ENCODE assay signal across 8 mouse cellular contexts in the genomic region with DNA sequence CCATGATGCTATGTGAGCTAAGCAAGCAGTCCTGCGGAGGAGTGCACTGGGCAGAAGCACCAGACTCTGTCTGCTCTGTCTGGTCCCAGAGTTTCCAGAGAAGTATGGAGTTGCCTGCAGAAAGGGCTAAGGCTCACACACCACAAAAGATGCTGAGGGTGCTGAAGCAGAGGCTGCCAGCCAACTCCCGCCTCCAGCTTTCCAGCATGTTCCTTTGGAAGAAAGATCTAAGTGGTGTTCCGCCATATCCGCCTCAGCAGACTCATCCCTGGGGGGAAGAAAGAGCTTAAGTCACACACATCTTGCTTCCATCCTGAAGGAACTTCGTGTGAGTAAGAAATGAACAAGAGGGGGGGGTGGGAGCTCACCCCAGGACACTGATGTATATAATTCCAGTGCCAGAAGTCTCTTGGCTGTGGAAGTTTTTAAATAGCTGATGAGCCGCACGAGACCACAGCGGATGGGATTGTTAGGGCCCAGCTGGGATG. TPM values are rescaled to one million over a fixed set of nuclear protein-coding genes. Genes with fewer than 3 reads are reported as not detected.
DNase-seq lines count a peak whose midpoint lies in the region; ATAC-seq lines count a peak whose summit lies in the region.

No protein-coding gene starts in this region.

- no peak overlapping the region for H3K4me3 ChIP-seq in kidney, embryonic 15.5 days (replicated peaks)
- H3K4me3 ChIP-seq in embryonic facial prominence, embryonic 12.5 days: no peak overlapping the region
- no peak overlapping the region for H3K4me3 ChIP-seq in intestine, embryonic 14.5 days (ENCODE audit: low read depth, low read length)

- peak overlapping the region; percentile 71 for H3K27ac ChIP-seq in kidney, embryonic 15.5 days
- H3K27ac ChIP-seq in embryonic facial prominence, embryonic 12.5 days: peak overlapping the region; percentile 58
- peak overlapping the region; percentile 81 for H3K27ac ChIP-seq in intestine, embryonic 14.5 days (ENCODE audit: low read depth)

- no peak for ATAC-seq in kidney, embryonic 15.5 days (replicated peaks; ENCODE audit: low FRiP score)
- no peak for ATAC-seq in embryonic facial prominence, embryonic 12.5 days (ENCODE audit: insufficient number of reproducible peaks, insufficient read depth, low FRiP score, low TSS enrichment)
- peak; percentile 76; the same call in 1 of the 2 replicates for ATAC-seq in intestine, embryonic 14.5 days (replicated peaks; ENCODE audit: low FRiP score, low TSS enrichment, low read depth)
- no peak for ATAC-seq in monocyte, adult 5-6 weeks (replicated peaks; ENCODE audit: insufficient number of reproducible peaks, low FRiP score, low TSS enrichment, poor library complexity, severe bottlenecking)

- 52% methylated on average over 8 of the region's 8 CpGs for WGBS in kidney, embryonic 15.5 days
- 45% methylated on average over 8 of the region's 8 CpGs for WGBS in embryonic facial prominence, embryonic 12.5 days
- 25% methylated on average over 8 of the region's 8 CpGs for WGBS in intestine, embryonic 14.5 days

- no peak overlapping the region for H3K9ac ChIP-seq in kidney, embryonic 15.5 days
- H3K9ac ChIP-seq in embryonic facial prominence, embryonic 12.5 days: no peak overlapping the region
- H3K9ac ChIP-seq in intestine, embryonic 14.5 days (ENCODE audit: low read length): no peak overlapping the region

- no peak for DNase-seq in kidney, postnatal 36 days
- DNase-seq in intestine, embryonic 14.5 days (ENCODE audit: low spot score): peak; percentile 68
- peak; percentile 42 for DNase-seq in lung, postnatal 36 days
- DNase-seq in ovary, postnatal 36 days (ENCODE audit: low spot score): no peak
- no peak for DNase-seq in cerebellum, postnatal 10 days

- no peak overlapping the region for H3K4me2 ChIP-seq in kidney, embryonic 15.5 days
- no peak overlapping the region for H3K4me2 ChIP-seq in embryonic facial prominence, embryonic 12.5 days (replicated peaks)
- no peak overlapping the region for H3K4me2 ChIP-seq in intestine, embryonic 14.5 days (ENCODE audit: low read length)

- no peaks in the 10 kb centered on the region for H3K36me3 ChIP-seq in kidney, embryonic 15.5 days
- no peaks in the 10 kb centered on the region for H3K36me3 ChIP-seq in embryonic facial prominence, embryonic 12.5 days
- H3K36me3 ChIP-seq in intestine, embryonic 14.5 days (ENCODE audit: control insufficient read depth, insufficient read depth, low read length): no peaks in the 10 kb centered on the region

- no peaks in the 10 kb centered on the region for H3K9me3 ChIP-seq in kidney, embryonic 15.5 days (replicated peaks)
- H3K9me3 ChIP-seq in embryonic facial prominence, embryonic 12.5 days: no peaks in the 10 kb centered on the region
- H3K9me3 ChIP-seq in intestine, embryonic 14.5 days (ENCODE audit: control insufficient read depth, low read length): no peaks in the 10 kb centered on the region

- no peaks in the 10 kb centered on the region for H3K27me3 ChIP-seq in kidney, embryonic 15.5 days
- H3K27me3 ChIP-seq in embryonic facial prominence, embryonic 12.5 days: no peaks in the 10 kb centered on the region
- H3K27me3 ChIP-seq in intestine, embryonic 14.5 days (replicated peaks; ENCODE audit: control insufficient read depth, insufficient read depth, low read length): no peaks in the 10 kb centered on the region

- peaks cover 19% of the 10 kb centered on the region; the same call in 1 of the 2 replicates for H3K4me1 ChIP-seq in kidney, embryonic 15.5 days
- peaks cover 12% of the 10 kb centered on the region for H3K4me1 ChIP-seq in embryonic facial prominence, embryonic 12.5 days
- H3K4me1 ChIP-seq in intestine, embryonic 14.5 days (replicated peaks; ENCODE audit: control insufficient read depth, insufficient read depth, low read length): peaks cover 26% of the 10 kb centered on the region

RNA-seq across cellular contexts. Expression of a gene that starts 10.9 kb away (rescaled TPM):
- polyA plus RNA-seq in kidney, embryonic 15.5 days (2015; fragmentation: Nextera tagmentation; extraction: Ambion mirVana): 0.38 and 0.48 TPM in 2 replicates
- 0.33 and 0.51 TPM in 2 replicates for polyA plus RNA-seq in embryonic facial prominence, embryonic 12.5 days (2016; fragmentation: Nextera tagmentation; extraction: Ambion mirVana)
- 0.60 and 0.96 TPM in 2 replicates for polyA plus RNA-seq in intestine, embryonic 14.5 days (2014; fragmentation: Nextera tagmentation; extraction: Ambion mirVana)
- not detected in 3 replicates for total RNA-seq in monocyte, adult 5-6 weeks (2017)

RNA-seq across cellular contexts. Expression of a gene that starts 48.9 kb away (rescaled TPM):
- not detected in 2 replicates for polyA plus RNA-seq in kidney, embryonic 15.5 days (2015; fragmentation: Nextera tagmentation; extraction: Ambion mirVana)
- not detected in 2 replicates for polyA plus RNA-seq in embryonic facial prominence, embryonic 12.5 days (2016; fragmentation: Nextera tagmentation; extraction: Ambion mirVana)
- not detected in 2 replicates for polyA plus RNA-seq in intestine, embryonic 14.5 days (2014; fragmentation: Nextera tagmentation; extraction: Ambion mirVana)
- not detected in 3 replicates for total RNA-seq in monocyte, adult 5-6 weeks (2017)

Comparison
In these comparisons a context has a peak if more than half of its experiments do, and no peak if none do; other contexts are left out.
1. DNase-seq: peak in intestine, embryonic 14.5 days (single experiment) and lung, postnatal 36 days (single experiment); none in kidney, postnatal 36 days (0 of 2), ovary, postnatal 36 days (single experiment) and cerebellum, postnatal 10 days (0 of 2).
2. Peak in every context shown above with its lines, with median percentiles within 50 percentile points of each other: H3K27ac ChIP-seq.